Mouse (Mus musculus) liver, adult 10 weeks (tissue): ENCODE measurements around the gene Capn13. TPM values are rescaled to one million over a fixed set of nuclear protein-coding genes. Genes with fewer than 3 reads are reported as not detected.

ENCODE experiments used
- polyA plus RNA-seq: library from polyadenylated mRNA; stranded (reverse); fragments of 350-450 nt; fragmentation: Illumina TruSeq; extraction: RNeasy Lipid Tissue Mini Kit (QIAGEN cat#74804); gene quantifications from one replicate; pipeline ENCODE4 v1.2.3, GENCODE M21; 2014; ENCODE audit warnings: low read depth, low replicate concordance

Gene Capn13
- polyA plus RNA-seq, result not detected

GRCm38 (mm10) chr17:73400862-73401261, at the start of gene Capn13:
Gene Capn13, minus strand, starts transcription at chr17:73400866.

